Mouse (Mus musculus): ENCODE measurements around the gene Mrpl17. TPM values are rescaled to one million over a fixed set of nuclear protein-coding genes. Genes with fewer than 3 reads are reported as not detected.

The Mrpl17 gene
- 10.1 TPM for polyA plus RNA-seq (2014; fragmentation: Illumina TruSeq; extraction: RNeasy Lipid Tissue Mini Kit (QIAGEN cat#74804); ENCODE audit: low read depth, low replicate concordance)

GRCm38 (mm10) chr7:105810877-105811489 lies at the start of gene Mrpl17:
TSS of gene Mrpl17 (minus strand) at chr7:105811099.

DNA sequence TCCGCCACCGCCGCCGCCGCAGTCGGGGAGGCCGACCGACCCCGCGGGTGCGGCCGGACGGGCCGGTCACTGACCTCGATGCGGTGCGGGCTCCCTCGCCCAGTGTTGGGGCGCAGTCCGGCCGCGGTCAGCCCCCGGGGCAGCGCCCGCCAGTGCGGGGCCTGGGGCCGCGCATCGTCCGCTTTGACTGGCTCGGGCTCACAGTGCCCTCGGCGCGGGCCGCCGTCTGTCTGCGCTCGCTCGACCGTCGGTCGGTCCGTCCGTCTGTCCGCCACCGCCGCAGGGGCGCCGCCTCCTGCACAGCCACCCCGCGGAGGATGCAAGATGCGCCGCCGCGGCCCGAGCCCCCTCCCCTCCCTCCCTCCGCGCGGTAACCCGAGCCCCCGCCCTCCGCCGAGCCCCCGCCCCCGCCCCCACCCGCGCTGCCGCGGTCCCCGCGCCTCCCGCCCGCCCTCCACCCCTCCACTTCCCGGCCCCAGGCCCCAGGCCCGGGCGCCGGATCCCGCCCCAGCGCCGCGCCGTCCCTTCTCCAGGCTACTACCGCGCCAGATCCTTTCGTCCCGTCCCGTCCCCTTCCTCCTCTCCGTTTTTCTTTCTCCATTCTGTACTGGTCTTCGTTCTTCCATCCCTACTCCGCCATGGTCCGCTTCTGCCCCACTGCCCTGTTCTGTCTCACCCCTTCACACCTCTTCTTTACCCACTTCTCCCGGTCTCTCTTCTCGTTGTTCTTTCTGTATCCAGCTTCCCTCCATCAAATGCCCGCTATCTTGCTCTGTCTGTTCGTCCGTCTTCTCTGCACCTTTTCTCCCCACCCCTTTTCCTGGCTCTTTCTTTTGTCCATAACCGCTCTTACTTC lies 23.4 kb downstream of the Mrpl17 start, which contains the start of gene Dchs1:
Gene Dchs1, minus strand, starts transcription at position 370 of the 856 bp plus-strand sequence.

Other genes with a start within 250 kb of the Mrpl17 start
- 0.71 TPM for gene Apbb1, start 229.4 kb downstream of the Mrpl17 start, polyA plus RNA-seq (2014; fragmentation: Illumina TruSeq; extraction: RNeasy Lipid Tissue Mini Kit (QIAGEN cat#74804); ENCODE audit: low read depth, low replicate concordance)
- not detected for gene Hpx, start 211.0 kb downstream of the Mrpl17 start, polyA plus RNA-seq (2014; fragmentation: Illumina TruSeq; extraction: RNeasy Lipid Tissue Mini Kit (QIAGEN cat#74804); ENCODE audit: low read depth, low replicate concordance)
- gene Trim3, start 177.5 kb downstream of the Mrpl17 start, polyA plus RNA-seq (2014; fragmentation: Illumina TruSeq; extraction: RNeasy Lipid Tissue Mini Kit (QIAGEN cat#74804); ENCODE audit: low read depth, low replicate concordance) = 2.0 TPM
- 17.1 TPM for gene Timm10b, start 171.0 kb downstream of the Mrpl17 start, polyA plus RNA-seq (2014; fragmentation: Illumina TruSeq; extraction: RNeasy Lipid Tissue Mini Kit (QIAGEN cat#74804); ENCODE audit: low read depth, low replicate concordance)
- 3.4 TPM for gene Arfip2, start 170.7 kb downstream of the Mrpl17 start, polyA plus RNA-seq (2014; fragmentation: Illumina TruSeq; extraction: RNeasy Lipid Tissue Mini Kit (QIAGEN cat#74804); ENCODE audit: low read depth, low replicate concordance)
- not detected for gene Gm45799, start 170.5 kb downstream of the Mrpl17 start, polyA plus RNA-seq (2014; fragmentation: Illumina TruSeq; extraction: RNeasy Lipid Tissue Mini Kit (QIAGEN cat#74804); ENCODE audit: low read depth, low replicate concordance)
- 27.6 TPM for gene Dnhd1, start 160.3 kb downstream of the Mrpl17 start, polyA plus RNA-seq (2014; fragmentation: Illumina TruSeq; extraction: RNeasy Lipid Tissue Mini Kit (QIAGEN cat#74804); ENCODE audit: low read depth, low replicate concordance)
- gene Ilk, start 74.5 kb downstream of the Mrpl17 start, polyA plus RNA-seq (2014; fragmentation: Illumina TruSeq; extraction: RNeasy Lipid Tissue Mini Kit (QIAGEN cat#74804); ENCODE audit: low read depth, low replicate concordance) = 17.2 TPM
- gene Rrp8, start 73.7 kb downstream of the Mrpl17 start, polyA plus RNA-seq (2014; fragmentation: Illumina TruSeq; extraction: RNeasy Lipid Tissue Mini Kit (QIAGEN cat#74804); ENCODE audit: low read depth, low replicate concordance) = 9.8 TPM
- 21.1 TPM for gene Taf10, start 66.7 kb downstream of the Mrpl17 start, polyA plus RNA-seq (2014; fragmentation: Illumina TruSeq; extraction: RNeasy Lipid Tissue Mini Kit (QIAGEN cat#74804); ENCODE audit: low read depth, low replicate concordance)
- 9.5 TPM for gene Tpp1, start 58.9 kb downstream of the Mrpl17 start, polyA plus RNA-seq (2014; fragmentation: Illumina TruSeq; extraction: RNeasy Lipid Tissue Mini Kit (QIAGEN cat#74804); ENCODE audit: low read depth, low replicate concordance)
- gene Dchs1, start 23.4 kb downstream of the Mrpl17 start, polyA plus RNA-seq (2014; fragmentation: Illumina TruSeq; extraction: RNeasy Lipid Tissue Mini Kit (QIAGEN cat#74804); ENCODE audit: low read depth, low replicate concordance) = 0.10 TPM
- 1.4 TPM for gene Gm4070, start 142.9 kb upstream of the Mrpl17 start, polyA plus RNA-seq (2014; fragmentation: Illumina TruSeq; extraction: RNeasy Lipid Tissue Mini Kit (QIAGEN cat#74804); ENCODE audit: low read depth, low replicate concordance)

All from testis, adult 10 weeks (tissue).